Mouse (Mus musculus) right cerebral cortex, postnatal 36 days (tissue): ENCODE measurements at regions not wholly inside any gene's neighbourhood (a gene's known extent, or its start where the extent isn't known, plus 50 kb on each side); places are given as distances from the start of the nearest gene placed in this dataset.

Experiments
- DNase-seq, 2 experiments: peaks; one replicate each; pipeline ENCODE4 v3.0.0; 2022; ENCODE audit warnings: low spot score in 2 of 2, mixed read lengths in 1 of 2

GRCm38 (mm10) chr5:149908376-149909078 lies 109.9 kb upstream of the Rxfp2 start:
- DNase-seq: no peak

GRCm38 (mm10) chr5:149909108-149909739 lies 109.3 kb upstream of the Rxfp2 start:
- DNase-seq: no peak

GRCm38 (mm10) chr5:149909971-149910370 lies 108.5 kb upstream of the Rxfp2 start:
- no peak for DNase-seq

- no peak for DNase-seq
Observed at GRCm38 (mm10) chr5:149911968-149912367, 106.5 kb upstream of the Rxfp2 start.

DNA sequence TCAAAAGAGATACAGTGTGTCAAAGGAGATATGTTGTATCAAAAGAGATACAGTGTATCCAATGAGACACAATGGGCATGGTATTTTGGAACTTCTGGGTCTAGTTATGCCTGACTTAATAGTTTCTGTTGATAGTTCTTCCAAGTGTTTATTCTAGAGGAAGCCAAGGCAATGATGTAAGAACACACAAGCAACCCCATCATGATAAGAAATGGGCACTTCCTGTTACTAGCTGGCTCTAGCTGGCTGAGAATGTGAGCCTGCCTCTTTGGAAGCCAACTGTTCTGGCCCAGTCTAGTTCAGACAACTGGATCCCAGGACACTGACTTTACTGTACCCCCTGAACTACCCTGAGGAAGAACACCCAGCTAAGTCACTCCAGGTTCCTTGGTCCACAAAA lies 102.7 kb upstream of the Rxfp2 start:
- no peak for DNase-seq

DNA sequence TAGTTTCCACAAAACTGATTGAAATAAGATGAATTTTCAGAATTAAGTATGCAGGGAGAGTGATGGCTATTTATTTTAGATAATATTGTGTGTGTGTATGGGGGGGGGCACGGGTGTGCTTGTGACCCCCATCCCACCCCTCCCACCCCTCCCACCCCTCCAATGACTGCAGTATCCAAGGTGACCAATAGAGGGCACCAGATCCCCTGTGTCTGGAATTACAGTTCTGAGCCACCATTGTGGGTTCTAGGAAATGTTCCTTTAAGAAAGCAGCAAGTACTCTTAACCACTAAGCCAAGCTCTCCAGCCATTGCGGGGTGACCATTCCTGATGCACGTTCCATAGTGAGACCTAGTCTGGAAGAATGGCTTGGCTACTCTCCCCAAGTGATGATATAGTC lies 101.1 kb upstream of the Rxfp2 start:
- DNase-seq: no peak

DNA sequence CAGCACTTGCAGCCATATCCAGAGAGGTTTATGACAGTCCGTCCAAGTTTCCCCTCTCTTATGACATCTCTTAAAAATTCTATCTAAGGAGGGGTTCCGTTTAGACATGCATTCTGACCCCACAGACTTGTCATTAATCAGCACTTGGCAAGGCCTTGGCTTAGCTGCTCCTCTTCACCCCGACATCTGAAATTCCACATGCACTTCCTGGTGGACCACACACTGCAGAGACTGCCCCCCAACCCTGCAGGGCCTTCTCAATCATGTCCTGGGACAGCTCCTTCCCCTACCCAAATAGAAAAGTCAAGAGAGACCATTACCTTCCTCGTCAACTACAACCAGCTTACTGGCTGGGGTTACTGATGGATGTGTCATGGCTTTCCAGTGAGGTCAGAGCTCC lies 99.4 kb upstream of the Rxfp2 start:
- no peak for DNase-seq

- DNase-seq: no peak
Observed at GRCm38 (mm10) chr5:149920326-149920725, 98.1 kb upstream of the Rxfp2 start.

- no peak for DNase-seq
Observed at GRCm38 (mm10) chr5:149924501-149924900, 94.0 kb upstream of the Rxfp2 start.

GRCm38 (mm10) chr5:149926786-149927185 lies 91.7 kb upstream of the Rxfp2 start:
- DNase-seq: peak; percentile 10 to 14

DNA sequence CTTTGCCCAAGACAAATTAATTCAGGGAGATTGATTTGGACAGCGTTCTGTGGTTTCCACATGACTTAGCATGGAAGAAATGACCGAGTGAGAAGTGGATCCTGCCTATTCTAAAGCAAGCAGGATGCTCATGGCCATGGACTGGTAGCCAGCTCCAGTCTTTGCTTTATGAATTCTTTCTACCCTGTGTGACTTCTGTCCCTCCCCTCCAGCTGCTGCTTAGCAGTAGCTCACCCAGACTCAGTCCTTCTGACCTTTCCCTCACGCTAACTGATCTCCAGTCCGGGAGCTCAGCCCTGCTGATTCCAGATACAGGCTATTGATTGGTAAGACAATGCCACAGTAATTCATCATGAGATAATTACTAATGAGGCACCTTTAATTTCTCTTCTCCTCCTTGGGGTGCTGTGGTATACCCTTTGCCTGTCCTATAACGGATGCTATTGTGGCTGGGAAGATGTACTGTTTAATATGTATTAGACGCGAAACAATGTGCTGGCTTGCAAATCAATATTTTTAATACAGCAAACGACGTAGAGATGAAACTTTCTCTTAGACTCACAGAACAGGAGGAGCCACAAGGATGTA lies 86.8 kb upstream of the Rxfp2 start:
- no peak for DNase-seq

DNA sequence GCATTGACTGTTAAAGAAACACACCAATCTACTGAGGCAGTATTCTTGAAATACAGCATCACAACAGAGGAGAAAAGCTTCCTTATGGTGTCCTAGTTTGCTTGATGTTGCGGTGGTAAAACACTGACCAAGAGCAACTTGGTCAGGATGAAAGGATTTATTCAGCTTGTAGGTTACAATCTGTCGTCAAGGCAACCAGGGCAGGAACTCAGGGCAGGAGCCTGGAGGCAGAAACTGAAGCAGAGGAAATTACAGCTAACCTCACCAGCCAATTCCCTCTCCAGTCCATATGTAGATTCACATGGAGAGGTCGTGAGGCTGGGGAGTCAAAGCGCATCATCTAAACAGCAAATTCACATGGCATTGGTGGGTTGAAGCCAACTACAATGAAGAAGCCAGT lies 86.3 kb upstream of the Rxfp2 start:
- DNase-seq: no peak

DNA sequence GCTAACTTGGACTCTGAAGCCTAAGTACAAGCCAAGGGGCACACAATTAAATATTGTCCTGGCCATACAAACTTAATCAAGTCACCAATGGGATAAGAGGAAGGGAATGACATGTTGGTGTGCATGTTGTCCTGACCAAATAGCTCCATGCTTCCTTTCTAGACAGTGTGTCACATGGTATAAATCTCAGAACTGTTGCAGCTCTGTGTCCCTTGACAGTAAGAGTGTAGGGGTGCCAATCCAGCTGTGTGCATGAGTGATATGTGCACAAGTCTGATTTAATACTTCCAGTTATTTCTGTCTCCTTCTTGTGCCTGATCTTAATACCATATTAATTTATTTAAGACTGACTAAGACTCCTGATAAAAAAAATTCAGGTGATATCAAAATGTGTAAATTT lies 72.8 kb upstream of the Rxfp2 start:
- DNase-seq: no peak

DNA sequence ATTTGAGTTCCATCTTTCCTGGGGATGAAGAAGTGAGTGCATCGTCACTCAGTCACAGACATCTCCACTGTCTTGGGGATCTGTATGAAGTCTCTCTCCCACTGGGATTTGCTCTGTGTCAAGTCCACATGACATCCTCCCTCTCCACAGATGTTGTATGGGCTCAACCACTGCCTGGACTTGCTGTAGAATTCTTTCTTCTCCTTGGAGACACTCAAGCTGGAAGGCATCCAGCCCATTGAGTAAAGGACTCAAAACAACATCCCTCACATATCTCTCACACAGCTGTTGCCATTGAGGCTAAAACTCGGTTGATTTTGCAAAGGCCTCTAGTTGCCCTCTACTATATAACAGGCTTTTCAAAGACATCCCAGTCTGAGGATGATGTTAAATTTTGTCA lies 71.0 kb upstream of the Rxfp2 start:
- DNase-seq: no peak

- no peak for DNase-seq
Observed at GRCm38 (mm10) chr5:149956931-149957330, 61.5 kb upstream of the Rxfp2 start.

DNA sequence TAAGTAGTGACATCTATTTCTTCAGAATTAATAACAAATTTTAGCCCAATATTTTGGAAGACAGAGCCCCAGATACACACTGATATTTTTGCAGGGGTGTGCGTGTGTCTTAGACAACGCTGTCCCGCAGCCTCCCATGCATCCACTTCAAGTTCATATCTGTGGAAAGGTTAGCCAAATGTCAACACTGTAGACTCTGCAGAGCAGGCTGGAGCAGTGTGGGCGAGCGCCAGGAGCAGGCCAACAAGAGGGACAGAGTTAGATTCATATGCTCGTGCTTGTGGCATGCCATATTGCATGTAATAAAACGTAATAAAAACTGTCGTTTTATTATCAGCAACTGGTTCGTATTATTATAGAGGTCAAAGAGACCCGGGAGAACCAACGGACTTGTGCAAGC lies 57.3 kb upstream of the Rxfp2 start:
- DNase-seq: no peak

- peak; percentile 17 to 19 for DNase-seq
Observed at GRCm38 (mm10) chr5:149964748-149965147, 53.7 kb upstream of the Rxfp2 start.
